Mouse (Mus musculus) myocyte (in vitro differentiated cells): ENCODE data around the gene Rapgef4. TPM values are rescaled to one million over a fixed set of nuclear protein-coding genes. Genes with fewer than 3 reads are reported as not detected.
A peak's percentile ranks its signal among the peaks of the same experiment; 100 is the strongest.

ENCODE experiments used
- H3K27me3 ChIP-seq: one replicate; pipeline ENCODE4 v1.6.1; 2011; ENCODE audit not compliant: control insufficient read depth, insufficient read depth, insufficient read length
- H3K36me3 ChIP-seq: one replicate; pipeline ENCODE4 v1.6.1; 2011; ENCODE audit not compliant: control insufficient read depth, insufficient read depth
- H3K4me2 ChIP-seq: one replicate; pipeline ENCODE4 v1.6.1; 2011; ENCODE audit warnings: low read depth, control low read depth
- H3K4me3 ChIP-seq: one replicate; pipeline ENCODE4 v1.5.1; 2011; ENCODE audit warnings: mild to moderate bottlenecking, control low read depth, moderate library complexity
- H3K79me2 ChIP-seq: one replicate; pipeline ENCODE4 v1.6.1; 2011; ENCODE audit not compliant: control insufficient read depth, insufficient read depth
- H3ac ChIP-seq: one replicate; pipeline ENCODE4 v1.6.1; 2011; ENCODE audit not compliant: control insufficient read depth, insufficient read length
- CEBPB ChIP-seq: IDR thresholded peaks from 2 replicates; pipeline ENCODE4 v1.6.1; 2011; ENCODE audit warnings: mild to moderate bottlenecking, moderate library complexity; ENCODE audit not compliant: poor library complexity, insufficient read depth, severe bottlenecking
- E2F4 ChIP-seq: IDR thresholded peaks from one replicate; pipeline ENCODE4 v1.6.1; 2011; ENCODE audit warnings: mild to moderate bottlenecking, control low read depth, moderate library complexity; ENCODE audit not compliant: insufficient read depth
- MAX ChIP-seq: IDR thresholded peaks from one replicate; pipeline ENCODE4 v1.6.1; 2011; ENCODE audit warnings: low read depth, mild to moderate bottlenecking, control low read depth
- MYOD1 ChIP-seq, 3 experiments: IDR thresholded peaks; one replicate each; pipeline ENCODE4 v1.6.1; 2011; ENCODE audit warnings: control low read depth in 2 of 3, low read depth in 2 of 3, mild to moderate bottlenecking in 2 of 3, moderate library complexity in 1 of 3; ENCODE audit not compliant: insufficient read length in 2 of 3, control insufficient read depth in 1 of 3
- MYOG ChIP-seq, 3 experiments: IDR thresholded peaks; one replicate each; pipeline ENCODE4 v1.6.1; 2011; ENCODE audit warnings: control low read depth in 2 of 3, low read depth in 2 of 3, mild to moderate bottlenecking in 2 of 3; ENCODE audit not compliant: insufficient read length in 2 of 3, control insufficient read depth in 1 of 3, insufficient read depth in 1 of 3
- POLR2A ChIP-seq: IDR thresholded peaks from one replicate; pipeline ENCODE4 v1.6.1; 2011; ENCODE audit warnings: low read depth, mild to moderate bottlenecking, control low read depth, moderate library complexity; ENCODE audit not compliant: insufficient read length
- POLR2AphosphoS2 ChIP-seq: IDR thresholded peaks from one replicate; pipeline ENCODE4 v1.6.1; 2011; ENCODE audit warnings: low read depth, control low read depth; ENCODE audit not compliant: insufficient read length
- REST ChIP-seq: IDR thresholded peaks from one replicate; pipeline ENCODE4 v1.6.1; 2011; ENCODE audit warnings: mild to moderate bottlenecking, control low read depth, moderate library complexity; ENCODE audit not compliant: insufficient read depth, insufficient read length
- SRF ChIP-seq: IDR thresholded peaks from one replicate; pipeline ENCODE4 v1.6.1; 2011; ENCODE audit warnings: low read depth; ENCODE audit not compliant: control insufficient read depth, insufficient read length
- TCF12 ChIP-seq: IDR thresholded peaks from one replicate; pipeline ENCODE4 v1.6.1; 2011; ENCODE audit warnings: mild to moderate bottlenecking, control low read depth; ENCODE audit not compliant: poor library complexity, insufficient read depth, severe bottlenecking
- TCF3 ChIP-seq: IDR thresholded peaks from one replicate; pipeline ENCODE4 v1.6.1; 2011; ENCODE audit warnings: low read depth, control low read depth; ENCODE audit not compliant: insufficient read length
- USF1 ChIP-seq: IDR thresholded peaks from one replicate; pipeline ENCODE4 v1.6.1; 2011; ENCODE audit warnings: low read depth, mild to moderate bottlenecking, control low read depth, moderate library complexity
- polyA plus RNA-seq: library from polyadenylated mRNA; unstranded; fragments of >200 nt; fragmentation: generic; extraction: Trizol; gene quantifications from one replicate; pipeline ENCODE4 v1.2.1, GENCODE M21; 2012; ENCODE audit warnings: missing spikeins

Gene Rapgef4
- polyA plus RNA-seq, 1 experiment: 0.28 TPM

- no peaks in the 10 kb centered on the region for H3K27me3 ChIP-seq
Observed at GRCm38 (mm10) chr2:72029586-72030144, 48.6 kb downstream of the Rapgef4 start.

GRCm38 (mm10) chr2:72031717-72032116, 50.7 kb downstream of the Rapgef4 start:
- no peak for TF ChIP-seq E2F4
- TF ChIP-seq MAX: no peak
- Histone ChIP-seq H3K79me2 (no peaks in the 10 kb centered on the region), H3K27me3 (no peaks in the 10 kb centered on the region), H3K36me3 (no peaks in the 10 kb centered on the region), H3K4me2 (no peak overlapping the region), H3ac (no peak overlapping the region), H3K4me3 (no peak overlapping the region)

More at GRCm38 (mm10) chr2:72029586-72030144, 48.6 kb downstream of the Rapgef4 start:
- no peak overlapping the region for H3ac ChIP-seq
- H3K4me3 ChIP-seq: no peak overlapping the region
- H3K4me2 ChIP-seq: no peak overlapping the region
- no peak for TF ChIP-seq POLR2AphosphoS2
- no peak for TF ChIP-seq TCF3
- no peak for TF ChIP-seq MYOG (IDR thresholded peaks at IDR 0.05; ENCODE audit: control insufficient read depth in 1 of 3, insufficient read depth in 1 of 3, insufficient read length in 2 of 3, low read depth in 2 of 3)
- TF ChIP-seq SRF: no peak
- no peak for TF ChIP-seq E2F4
- TF ChIP-seq USF1: no peak
- TF ChIP-seq REST: no peak
- TF ChIP-seq MAX: no peak
- TF ChIP-seq MYOD1 (IDR thresholded peaks at IDR 0.05; ENCODE audit: control insufficient read depth in 1 of 3, insufficient read length in 2 of 3, low read depth in 2 of 3): no peak
- TF ChIP-seq TCF12: no peak
- TF ChIP-seq CEBPB: no peak
- no peak for TF ChIP-seq POLR2A
- no peaks in the 10 kb centered on the region for H3K79me2 ChIP-seq
- no peaks in the 10 kb centered on the region for H3K36me3 ChIP-seq

- Histone ChIP-seq H3K36me3 (no peaks in the 10 kb centered on the region), H3ac (no peak overlapping the region), H3K4me3 (no peak overlapping the region), H3K27me3 (no peaks in the 10 kb centered on the region), H3K79me2 (no peaks in the 10 kb centered on the region), H3K4me2 (no peak overlapping the region)
- TF ChIP-seq SRF (no peak), REST (no peak), TCF12 (no peak)
Observed at GRCm38 (mm10) chr2:72035616-72036015, 54.6 kb downstream of the Rapgef4 start.

- Histone ChIP-seq H3K27me3 (no peaks in the 10 kb centered on the region), H3K4me3 (no peak overlapping the region), H3K4me2 (no peak overlapping the region), H3K79me2 (no peaks in the 10 kb centered on the region), H3ac (no peak overlapping the region), H3K36me3 (no peaks in the 10 kb centered on the region)
- TF ChIP-seq MAX: no peak
- no peak for TF ChIP-seq E2F4
- TF ChIP-seq POLR2A: no peak
- TF ChIP-seq REST: no peak
- TF ChIP-seq POLR2AphosphoS2: no peak
- TF ChIP-seq SRF: no peak
- TF ChIP-seq CEBPB: no peak
- no peak for TF ChIP-seq MYOG (IDR thresholded peaks at IDR 0.05; ENCODE audit: control insufficient read depth in 1 of 3, insufficient read depth in 1 of 3, insufficient read length in 2 of 3, low read depth in 2 of 3)
Observed at GRCm38 (mm10) chr2:72037357-72037756, 56.3 kb downstream of the Rapgef4 start.

GRCm38 (mm10) chr2:72038235-72038634, 57.2 kb downstream of the Rapgef4 start:
- H3ac ChIP-seq: no peak overlapping the region
- H3K27me3 ChIP-seq: no peaks in the 10 kb centered on the region
- no peak overlapping the region for H3K4me3 ChIP-seq
- no peaks in the 10 kb centered on the region for H3K36me3 ChIP-seq
- no peaks in the 10 kb centered on the region for H3K79me2 ChIP-seq
- TF ChIP-seq TCF3 (no peak), E2F4 (no peak)
- peak overlapping the region; percentile 35 for H3K4me2 ChIP-seq
